Mouse (Mus musculus) 3T3-L1 (cell line): ENCODE results near the gene Scaf8.
"Not testable (repeated sequence)": the region's sequence is repeated elsewhere in the genome, so short reads cannot be mapped to it uniquely, and the experiment has no call there.

Source experiments
- DNase-seq: peaks from one replicate; pipeline ENCODE4 v3.0.0-alpha.2; 2015; ENCODE audit warnings: low read depth, low spot score

The Scaf8 gene

GRCm38 (mm10) chr17:3115380-3115974 lies 705 bp downstream of the Scaf8 start:
- DNase-seq: peak; percentile 69

GRCm38 (mm10) chr17:3120949-3121348 lies 6.2 kb downstream of the Scaf8 start:
- DNase-seq: not testable (repeated sequence)

DNA sequence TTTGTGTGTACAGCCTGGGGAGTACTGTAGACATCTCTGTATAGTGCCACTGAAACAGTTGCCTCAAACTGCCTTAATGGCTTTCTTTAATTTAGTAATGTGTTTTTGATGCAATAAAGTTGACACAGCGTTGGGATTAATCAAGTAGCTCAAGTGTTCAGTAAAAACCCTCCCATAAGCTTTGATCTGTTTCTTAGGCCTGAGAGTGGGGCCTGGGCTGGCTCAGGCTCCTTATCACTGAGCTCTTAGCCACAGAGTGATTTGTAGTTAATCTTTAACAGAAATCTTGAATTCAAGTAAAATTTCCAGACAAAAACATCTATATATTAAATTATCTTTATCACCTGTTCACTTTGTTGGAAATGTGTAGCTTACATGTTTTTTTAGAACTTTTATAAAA lies 8.8 kb downstream of the Scaf8 start:
- not testable (repeated sequence) for DNase-seq

DNA sequence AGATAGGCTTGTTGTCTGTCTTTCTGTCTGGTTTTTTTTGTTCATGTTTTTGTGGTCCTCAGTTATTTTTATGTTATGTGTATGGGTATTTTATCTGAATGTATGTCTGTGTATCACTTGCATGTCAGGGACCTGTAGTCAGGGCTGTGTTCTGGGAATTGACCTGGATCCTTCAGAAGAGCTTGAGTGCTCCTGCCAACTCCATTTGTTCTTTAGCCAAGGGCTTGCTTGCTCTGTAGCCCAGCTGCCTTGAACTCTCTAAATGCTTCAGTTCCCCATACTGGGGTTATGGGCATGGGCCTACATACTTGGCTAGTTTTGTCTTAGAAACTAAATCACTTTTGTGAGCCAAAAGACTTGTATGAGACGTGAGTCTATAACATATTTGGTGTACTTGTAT lies 13.9 kb downstream of the Scaf8 start:
- no peak for DNase-seq

DNA sequence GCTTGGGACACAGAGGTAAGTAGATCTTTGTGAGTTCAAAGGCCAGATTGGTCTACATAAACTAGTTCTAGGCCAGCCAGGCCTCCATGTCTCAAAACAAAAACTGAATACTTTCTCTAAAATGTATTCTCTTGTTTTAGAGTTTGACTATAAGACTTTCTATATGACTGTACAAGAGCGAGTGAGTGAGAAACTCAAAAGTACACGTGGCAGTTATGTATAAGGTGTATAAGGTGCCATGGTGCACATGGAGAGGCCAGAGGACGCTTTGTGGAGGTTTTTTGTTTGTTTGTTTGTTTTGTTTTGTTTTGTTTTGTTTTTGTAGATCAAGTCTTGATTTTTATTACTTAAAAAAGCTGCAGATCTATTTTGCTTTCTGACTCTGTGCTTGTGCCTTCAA lies 15.0 kb downstream of the Scaf8 start:
- DNase-seq: no peak

GRCm38 (mm10) chr17:3135346-3135745 lies 20.6 kb downstream of the Scaf8 start:
- DNase-seq: no peak

- DNase-seq: no peak
Measured at GRCm38 (mm10) chr17:3136127-3136526, 21.4 kb downstream of the Scaf8 start.

GRCm38 (mm10) chr17:3138387-3138786 lies 23.6 kb downstream of the Scaf8 start:
- no peak for DNase-seq

DNA sequence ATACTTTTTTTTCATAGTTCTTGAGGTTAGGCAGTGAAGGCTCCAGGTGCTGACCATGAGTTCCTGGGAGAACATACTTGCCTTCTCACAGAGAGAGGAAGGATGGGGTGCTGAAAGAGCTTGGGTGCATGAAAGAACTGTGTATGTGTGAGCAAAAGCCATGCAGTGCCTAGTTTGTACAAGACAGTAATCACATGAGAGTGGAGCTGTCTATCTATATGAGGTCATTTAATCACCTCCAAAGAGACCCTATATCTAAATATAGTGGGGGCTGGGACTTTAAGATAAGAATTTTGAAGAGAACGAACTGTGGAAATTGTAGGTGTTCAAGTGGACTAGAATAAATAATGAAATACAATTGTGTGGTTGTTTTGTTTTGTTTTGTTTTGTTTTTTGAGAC lies 25.3 kb downstream of the Scaf8 start:
- DNase-seq: no peak

DNA sequence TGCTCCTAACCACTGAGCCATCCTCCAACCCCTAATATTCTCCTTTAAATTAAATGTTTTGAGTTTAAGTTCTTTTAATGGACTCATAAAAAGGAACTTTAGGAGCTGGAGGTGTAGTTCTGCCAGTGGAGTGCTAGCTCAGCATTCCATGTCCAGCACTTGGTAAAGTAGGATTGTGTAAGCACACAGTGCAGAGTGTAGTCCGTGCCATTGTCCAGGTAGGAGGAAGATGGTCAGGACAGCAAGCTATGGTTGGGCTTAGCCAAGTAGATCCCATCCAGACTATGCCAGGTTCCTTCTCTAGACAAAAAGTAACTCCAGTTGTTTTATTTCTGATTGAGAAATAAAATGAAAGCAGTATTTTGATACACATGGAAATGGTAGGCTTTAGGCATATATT lies 34.1 kb downstream of the Scaf8 start:
- DNase-seq: no peak

DNA sequence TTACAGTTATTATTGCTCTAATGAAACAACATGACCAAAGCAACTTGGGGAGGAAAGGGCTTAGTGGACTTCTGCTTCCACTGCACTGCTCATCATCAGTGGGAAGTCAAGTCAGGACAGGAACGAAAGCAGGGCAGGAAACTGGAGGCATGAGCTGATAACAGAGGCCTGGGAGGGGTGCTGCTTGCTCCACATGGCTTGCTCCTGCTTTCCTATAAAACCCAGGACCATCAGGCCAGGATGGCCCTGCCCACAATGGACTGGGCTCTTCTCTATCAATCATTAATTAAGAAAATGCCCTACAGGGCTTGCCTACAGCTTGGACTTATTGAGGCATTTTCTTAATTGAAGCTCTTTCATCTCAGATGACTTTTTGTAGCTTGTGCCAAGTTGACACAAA lies 34.8 kb downstream of the Scaf8 start:
- DNase-seq: no peak

DNA sequence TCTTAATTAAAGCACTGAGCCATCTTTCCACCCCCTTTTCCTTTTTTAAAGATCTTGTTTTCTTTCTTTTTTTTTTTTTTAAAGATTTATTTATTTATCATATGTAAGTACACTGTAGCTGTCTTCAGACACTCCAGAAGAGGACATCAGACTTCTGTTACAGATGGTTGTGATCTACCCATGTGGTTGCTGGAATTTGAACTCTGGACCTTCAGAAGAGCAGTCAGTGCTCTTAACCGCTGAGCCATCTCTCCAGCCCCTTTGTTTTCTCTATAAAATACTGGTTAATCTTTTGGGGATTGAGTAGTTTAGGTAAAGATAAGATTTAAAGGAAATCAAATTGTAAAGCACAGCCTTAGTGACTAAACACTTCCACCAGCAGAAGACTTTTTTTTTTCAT lies 35.9 kb downstream of the Scaf8 start:
- DNase-seq: not testable (repeated sequence)

- no peak for DNase-seq
Measured at GRCm38 (mm10) chr17:3151181-3151580, 36.4 kb downstream of the Scaf8 start.

DNA sequence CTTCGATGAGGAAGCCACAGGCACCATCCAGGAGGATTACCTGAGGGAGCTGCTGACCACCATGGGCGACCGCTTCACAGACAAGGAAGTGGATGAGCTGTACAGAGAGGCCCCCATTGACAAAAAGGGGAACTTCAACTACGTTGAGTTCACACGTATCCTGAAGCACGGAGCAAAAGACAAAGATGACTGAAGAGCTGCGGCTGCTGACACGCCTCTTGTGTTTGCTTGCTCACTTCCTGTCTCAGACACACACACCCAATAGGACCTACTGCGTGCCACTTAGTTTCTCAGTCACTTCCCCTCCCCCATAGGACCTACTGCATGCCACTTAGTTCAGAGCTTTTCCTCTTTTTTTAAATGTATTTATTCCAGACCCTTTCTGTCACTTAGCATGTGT lies 41.4 kb downstream of the Scaf8 start:
- DNase-seq: not testable (repeated sequence)

GRCm38 (mm10) chr17:3157016-3157415 lies 42.2 kb downstream of the Scaf8 start:
- no peak for DNase-seq

- DNase-seq: no peak
Measured at GRCm38 (mm10) chr17:3162905-3163304, 48.1 kb downstream of the Scaf8 start.

GRCm38 (mm10) chr17:3180425-3180945 lies 65.7 kb downstream of the Scaf8 start:
- DNase-seq: peak; percentile 96

- DNase-seq: not testable (repeated sequence)
Measured at GRCm38 (mm10) chr17:3195483-3195882, 80.7 kb downstream of the Scaf8 start.

DNA sequence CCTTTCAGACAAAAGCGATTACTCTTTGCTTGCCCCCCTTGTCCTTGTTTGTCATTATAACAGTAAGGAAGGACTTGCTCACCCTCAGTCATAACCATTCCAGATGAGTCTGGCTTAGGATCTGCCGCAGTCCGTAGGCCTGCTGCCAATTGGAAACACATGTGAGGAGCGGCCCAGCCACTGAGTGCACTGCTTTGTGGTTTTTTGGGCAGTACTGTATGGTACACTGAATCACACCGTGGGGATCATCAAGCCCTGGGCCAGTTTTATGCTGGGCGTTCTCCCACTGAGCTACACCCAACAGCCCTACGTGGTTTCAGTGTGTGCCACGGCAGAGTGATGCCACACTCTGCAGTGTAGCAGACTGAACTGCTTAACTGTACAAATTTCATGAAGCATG lies 85.6 kb downstream of the Scaf8 start:
- peak; percentile 98 for DNase-seq

DNA sequence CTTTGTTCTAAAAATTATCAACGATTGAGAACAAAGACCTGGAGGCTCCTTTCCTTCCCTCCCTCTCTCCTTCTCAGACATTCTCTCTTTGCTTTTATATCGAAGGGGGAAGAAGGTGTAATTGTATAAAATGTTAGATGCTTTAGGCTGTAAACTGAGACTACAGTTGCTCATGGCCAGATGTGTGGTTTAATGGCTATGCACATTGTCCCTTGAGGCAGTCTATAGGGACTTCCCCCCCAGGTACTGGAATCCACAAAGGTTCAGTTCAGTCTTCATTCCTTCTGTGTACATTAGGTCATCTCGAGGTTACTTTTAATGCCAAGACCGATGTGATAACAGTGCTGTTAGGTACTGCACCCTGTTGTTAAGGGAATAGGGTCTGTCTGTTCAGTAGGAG lies 89.1 kb downstream of the Scaf8 start:
- DNase-seq: peak; percentile 26

- DNase-seq: peak; percentile 49
Measured at GRCm38 (mm10) chr17:3204826-3205405, 90.1 kb downstream of the Scaf8 start.

DNA sequence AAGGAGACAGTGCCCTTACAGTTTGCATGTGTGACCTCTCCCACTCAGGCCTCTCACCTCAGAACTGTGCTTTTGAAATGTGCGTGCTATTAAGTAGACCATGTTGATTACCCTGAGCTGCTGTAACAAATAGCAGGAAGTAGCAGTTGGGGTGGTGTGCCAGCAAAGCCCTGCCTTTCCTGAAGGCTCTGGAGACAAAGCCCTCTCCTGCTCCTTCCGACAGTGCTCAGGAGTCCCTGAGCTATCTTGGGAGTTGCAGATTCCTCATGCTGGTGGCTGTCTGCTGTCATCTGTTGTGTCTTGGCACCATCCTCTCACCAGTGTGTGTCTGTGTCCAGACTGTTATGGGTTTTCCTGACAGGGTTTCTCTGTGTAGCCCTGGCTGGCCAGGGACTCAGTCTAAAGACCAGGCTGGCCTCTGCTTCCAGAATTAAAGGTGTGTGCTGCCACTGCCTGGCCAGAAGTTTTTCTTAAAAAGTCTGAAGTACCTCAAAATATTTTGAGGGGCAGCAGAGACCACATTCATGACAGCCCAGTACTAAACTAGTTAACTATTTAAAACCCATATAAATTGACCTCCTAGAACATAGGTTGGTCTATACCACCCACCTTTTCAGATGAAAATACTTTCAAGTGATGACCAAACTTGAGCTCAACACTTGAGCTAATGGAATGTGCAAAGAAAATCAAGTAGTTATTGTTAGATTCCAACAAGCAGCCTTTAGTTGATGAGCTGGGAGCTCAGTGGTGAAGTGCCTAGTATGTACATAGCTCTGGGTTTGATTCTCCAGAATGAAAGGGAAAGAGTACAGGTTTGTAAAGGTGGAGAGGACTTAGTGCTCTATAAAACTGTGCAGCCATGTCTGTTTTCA lies 92.0 kb downstream of the Scaf8 start:
- DNase-seq: no peak
